Mouse (Mus musculus) MEL (cell line): ENCODE measurements around the gene Slc39a13. TPM values are rescaled to one million over a fixed set of nuclear protein-coding genes. Genes with fewer than 3 reads are reported as not detected.

Experiments used
- DNase-seq: peaks from one replicate; pipeline ENCODE4 v3.0.0; 2011; ENCODE audit warnings: low read depth, low spot score
- H3K27ac ChIP-seq: 2 replicates; pipeline ENCODE4 v1.5.1; 2012; ENCODE audit warnings: low read depth, mild to moderate bottlenecking, control low read depth, low read length, moderate library complexity; ENCODE audit not compliant: control insufficient read depth
- H3K27me3 ChIP-seq, 2 experiments: fragments of 150-350 bp in 1 of 2; sonication (generic) in 1 of 2; 2 replicates each; pipeline ENCODE4 v1.6.1; 2012; ENCODE audit warnings: low read length in 2 of 2, mild to moderate bottlenecking in 2 of 2, improper control_type of control experiment in 1 of 2, moderate library complexity in 1 of 2; ENCODE audit not compliant: insufficient read depth in 2 of 2, control insufficient read depth in 1 of 2
- H3K36me3 ChIP-seq, 2 experiments: 2 replicates each; pipeline ENCODE4 v1.6.1; 2012 to 2014; ENCODE audit warnings: low read length in 2 of 2, improper control_type of control experiment in 1 of 2, inconsistent platforms in 1 of 2, mild to moderate bottlenecking in 1 of 2; ENCODE audit not compliant: insufficient read depth in 2 of 2, control insufficient read depth in 1 of 2
- H3K4me1 ChIP-seq, 2 experiments: fragments of 150-350 bp in 1 of 2; sonication (generic) in 1 of 2; 2 replicates each; pipeline ENCODE4 v1.6.1; 2012; ENCODE audit warnings: low read length in 2 of 2, improper control_type of control experiment in 1 of 2, mild to moderate bottlenecking in 1 of 2; ENCODE audit not compliant: insufficient read depth in 2 of 2, control insufficient read depth in 1 of 2
- H3K4me3 ChIP-seq, 2 experiments: fragments of 150-350 bp in 1 of 2; sonication (generic) in 1 of 2; 2 replicates each; pipeline ENCODE4 v1.5.1; 2012; ENCODE audit warnings: low read depth in 2 of 2, low read length in 2 of 2, mild to moderate bottlenecking in 2 of 2, moderate library complexity in 2 of 2, control low read depth in 1 of 2, improper control_type of control experiment in 1 of 2; ENCODE audit not compliant: control insufficient read depth in 1 of 2, insufficient read depth in 1 of 2
- H3K79me2 ChIP-seq: 2 replicates; pipeline ENCODE4 v1.6.1; 2012; ENCODE audit warnings: mild to moderate bottlenecking, low read length, moderate library complexity; ENCODE audit not compliant: control insufficient read depth, poor library complexity, insufficient read depth
- H3K9ac ChIP-seq: 2 replicates; pipeline ENCODE4 v1.6.1; 2012; ENCODE audit warnings: low read depth, mild to moderate bottlenecking, control low read depth, low read length, moderate library complexity; ENCODE audit not compliant: control insufficient read depth, poor library complexity, severe bottlenecking
- H3K9me3 ChIP-seq: fragments of 150-350 bp; sonication (generic); replicated peaks from 2 replicates; pipeline ENCODE4 v1.6.1; 2012; ENCODE audit warnings: mild to moderate bottlenecking, low read length, improper control_type of control experiment, moderate library complexity; ENCODE audit not compliant: insufficient read depth
- BHLHE40 ChIP-seq: IDR thresholded peaks from 2 replicates; pipeline ENCODE4 v1.6.1; 2012; ENCODE audit warnings: low read depth, mild to moderate bottlenecking, inconsistent platforms, low read length, improper control_type of control experiment, borderline replicate concordance
- E2F4 ChIP-seq: IDR thresholded peaks from 2 replicates; pipeline ENCODE4 v1.6.1; 2011; ENCODE audit warnings: low read depth, low read length, improper control_type of control experiment, borderline replicate concordance
- ELF1 ChIP-seq: IDR thresholded peaks from 2 replicates; pipeline ENCODE4 v1.6.1; 2014; ENCODE audit warnings: low read depth, mild to moderate bottlenecking, inconsistent platforms, low read length, improper control_type of control experiment, moderate library complexity
- GATA1 ChIP-seq: IDR thresholded peaks from 2 replicates; pipeline ENCODE4 v1.6.1; 2011; ENCODE audit warnings: low read depth, low read length, improper control_type of control experiment
- JUND ChIP-seq: IDR thresholded peaks from 2 replicates; pipeline ENCODE4 v1.6.1; 2011; ENCODE audit warnings: low read depth, mild to moderate bottlenecking, improper control_type of control experiment, low read length
- MAX ChIP-seq: IDR thresholded peaks from 2 replicates; pipeline ENCODE4 v1.6.1; 2011; ENCODE audit warnings: low read length, improper control_type of control experiment
- MAZ ChIP-seq: IDR thresholded peaks from 2 replicates; pipeline ENCODE4 v1.6.1; 2012; ENCODE audit warnings: low read depth, mild to moderate bottlenecking, inconsistent platforms, low read length, improper control_type of control experiment
- MYB ChIP-seq: IDR thresholded peaks from 2 replicates; pipeline ENCODE4 v1.6.1; 2011; ENCODE audit warnings: mild to moderate bottlenecking, low read depth, low read length, improper control_type of control experiment
- MYC ChIP-seq: IDR thresholded peaks from 2 replicates; pipeline ENCODE4 v1.6.1; 2011; ENCODE audit warnings: low read depth, mild to moderate bottlenecking, low read length, improper control_type of control experiment, moderate library complexity
- NRF1 ChIP-seq: IDR thresholded peaks from 2 replicates; pipeline ENCODE4 v1.6.1; 2014; ENCODE audit warnings: low read depth, mild to moderate bottlenecking, inconsistent platforms, low read length, improper control_type of control experiment, moderate library complexity; ENCODE audit not compliant: poor library complexity, insufficient read depth, severe bottlenecking
- POLR2AphosphoS2 ChIP-seq: IDR thresholded peaks from 2 replicates; pipeline ENCODE4 v1.6.1; 2011; ENCODE audit warnings: low read length, improper control_type of control experiment
- RCOR1 ChIP-seq: IDR thresholded peaks from 2 replicates; pipeline ENCODE4 v1.6.1; 2012; ENCODE audit warnings: low read depth, mild to moderate bottlenecking, inconsistent platforms, low read length, improper control_type of control experiment
- TBP ChIP-seq: IDR thresholded peaks from 2 replicates; pipeline ENCODE4 v1.8.0; 2011; ENCODE audit warnings: low read depth, low read length, improper control_type of control experiment
- USF1 ChIP-seq: IDR thresholded peaks from 2 replicates; pipeline ENCODE4 v1.6.1; 2014; ENCODE audit warnings: low read depth, mild to moderate bottlenecking, inconsistent platforms, low read length, improper control_type of control experiment, moderate library complexity
- ZKSCAN1 ChIP-seq: IDR thresholded peaks from 2 replicates; pipeline ENCODE4 v1.6.1; 2012; ENCODE audit warnings: low read depth, mild to moderate bottlenecking, inconsistent platforms, low read length, improper control_type of control experiment, moderate library complexity
- ZMIZ1 ChIP-seq: IDR thresholded peaks from 2 replicates; pipeline ENCODE4 v1.6.1; 2012; ENCODE audit warnings: low read depth, mild to moderate bottlenecking, inconsistent platforms, low read length, improper control_type of control experiment, moderate library complexity
- ZNF384 ChIP-seq: IDR thresholded peaks from 2 replicates; pipeline ENCODE4 v1.6.1; 2012; ENCODE audit warnings: low read depth, mild to moderate bottlenecking, inconsistent platforms, low read length, improper control_type of control experiment
- polyA plus RNA-seq, 2 experiments: library from polyadenylated mRNA; stranded (reverse) in 1 of 2; unstranded in 1 of 2; fragments of >175 nt in 1 of 2; fragments of >200 nt in 1 of 2; gene quantifications; 2 replicates each; pipeline versions ENCODE4 v1.2.1 to v1.2.4; 2012; ENCODE audit warnings: low replicate concordance in 2 of 2, low read depth in 1 of 2; ENCODE audit not compliant: insufficient read length in 2 of 2, insufficient read depth in 1 of 2, missing spikeins in 1 of 2
- total RNA-seq: library from RNA; depleted of rRNA; stranded (reverse); fragments of 300-350 nt; gene quantifications from 2 replicates; pipeline ENCODE4 v1.2.3, GENCODE M21; 2012; rRNA removed

Slc39a13 gene
- total and polyA plus RNA-seq, 3 experiments = 9.4 to 19.1 TPM; not detected in 1

- Histone ChIP-seq H3K4me1 (peaks cover under 1 to 2% of the 10 kb centered on the region in 2 experiments; a peak in 1 of 4 replicates), H3K4me3 (no peak overlapping the region), H3K9ac (no peak overlapping the region), H3K9me3 (no peaks in the 10 kb centered on the region), H3K27ac (no peak overlapping the region), H3K27me3 (no peaks in the 10 kb centered on the region), H3K79me2 (no peaks in the 10 kb centered on the region), H3K36me3 (peaks cover 0 to 24% of the 10 kb centered on the region in 2 experiments; a peak in 3 of 4 replicates)
- TF ChIP-seq MYC (no peak), JUND (no peak), ZKSCAN1 (no peak), MAX (no peak), MYB (no peak), ZNF384 (no peak), MAZ (no peak), NRF1 (no peak), E2F4 (no peak), POLR2AphosphoS2 (no peak), RCOR1 (no peak), BHLHE40 (no peak), ZMIZ1 (no peak), GATA1 (no peak), TBP (no peak), ELF1 (no peak), USF1 (no peak)
- DNase-seq = no peak
Measured at GRCm38 (mm10) chr2:91015386-91015785, 54.8 kb downstream of the Slc39a13 start.

GRCm38 (mm10) chr2:91013881-91014280, 56.3 kb downstream of the Slc39a13 start:
- H3K9ac ChIP-seq = no peak overlapping the region
- DNase-seq = no peak

More at GRCm38 (mm10) chr2:91013881-91014280, 56.3 kb downstream of the Slc39a13 start:
- TF ChIP-seq ZMIZ1 = no peak
- Histone ChIP-seq H3K36me3 (peaks cover 0 to 32% of the 10 kb centered on the region in 2 experiments; a peak in 3 of 4 replicates), H3K4me1 (peaks cover 2% of the 10 kb centered on the region in 2 experiments; a peak in 1 of 4 replicates), H3K27ac (no peak overlapping the region), H3K9me3 (no peaks in the 10 kb centered on the region), H3K79me2 (no peaks in the 10 kb centered on the region), H3K4me3 (no peak overlapping the region), H3K27me3 (no peaks in the 10 kb centered on the region)

Other genes with a start within 250 kb of the Slc39a13 start
- 85.7 and 91.5 TPM in 2 replicates for gene Mtch2, start 223.3 kb downstream of the Slc39a13 start, total RNA-seq
- 100 to 1,000 TPM in 1 of 2 experiments, not detected in 1; 167 TPM for gene Mtch2, start 223.3 kb downstream of the Slc39a13 start, polyA plus RNA-seq
- gene C1qtnf4, start 184.6 kb downstream of the Slc39a13 start, total RNA-seq = not detected in 2 replicates
- not detected for gene C1qtnf4, start 184.6 kb downstream of the Slc39a13 start, polyA plus RNA-seq
- 18.0 and 21.9 TPM in 2 replicates for gene Kbtbd4, start 165.7 kb downstream of the Slc39a13 start, total RNA-seq
- gene Kbtbd4, start 165.7 kb downstream of the Slc39a13 start, polyA plus RNA-seq = 10 to 100 TPM in 1 of 2 experiments, not detected in 1; 23.1 TPM
- 134 and 137 TPM in 2 replicates for gene Ndufs3, start 165.6 kb downstream of the Slc39a13 start, total RNA-seq
- gene Ndufs3, start 165.6 kb downstream of the Slc39a13 start, polyA plus RNA-seq = 100 to 1,000 TPM in 1 of 2 experiments, not detected in 1; 193 TPM
- 46.2 and 49.6 TPM in 2 replicates for gene Celf1, start 130.0 kb downstream of the Slc39a13 start, total RNA-seq
- 100 to 1,000 TPM in 1 of 2 experiments, 10 to 100 TPM in 1; 82.3 to 212 TPM for gene Celf1, start 130.0 kb downstream of the Slc39a13 start, polyA plus RNA-seq
- gene Rapsn, start 34.8 kb downstream of the Slc39a13 start, total RNA-seq = not detected in 2 replicates
- under 1 TPM in 1 of 2 experiments, not detected in 1; 0.10 TPM for gene Rapsn, start 34.8 kb downstream of the Slc39a13 start, polyA plus RNA-seq
- gene Psmc3, start 16.4 kb downstream of the Slc39a13 start, total RNA-seq = 259 and 271 TPM in 2 replicates
- 1,000 to 10,000 TPM in 1 of 2 experiments, 100 to 1,000 TPM in 1; 428 to 1,459 TPM for gene Psmc3, start 16.4 kb downstream of the Slc39a13 start, polyA plus RNA-seq
- gene Spi1, start 12.0 kb upstream of the Slc39a13 start, total RNA-seq = 108 and 129 TPM in 2 replicates
- gene Spi1, start 12.0 kb upstream of the Slc39a13 start, polyA plus RNA-seq = 100 to 1,000 TPM in 1 of 2 experiments, 10 to 100 TPM in 1; 95.9 to 142 TPM
- 0.19 and 0.29 TPM in 2 replicates for gene Mybpc3, start 47.7 kb upstream of the Slc39a13 start, total RNA-seq
- under 1 TPM in 1 of 2 experiments, not detected in 1; 0.50 TPM for gene Mybpc3, start 47.7 kb upstream of the Slc39a13 start, polyA plus RNA-seq
- gene Madd, start 113.4 kb upstream of the Slc39a13 start, total RNA-seq = 15.7 and 17.5 TPM in 2 replicates
- 10 to 100 TPM in 1 of 2 experiments, not detected in 1; 27.4 TPM for gene Madd, start 113.4 kb upstream of the Slc39a13 start, polyA plus RNA-seq
- 3.5 and 4.7 TPM in 2 replicates for gene Nr1h3, start 132.4 kb upstream of the Slc39a13 start, total RNA-seq
- gene Nr1h3, start 132.4 kb upstream of the Slc39a13 start, polyA plus RNA-seq = 1 to 10 TPM in 1 of 2 experiments, not detected in 1; 6.9 TPM
- 5.4 and 7.3 TPM in 2 replicates for gene Acp2, start 132.5 kb upstream of the Slc39a13 start, total RNA-seq
- 10 to 100 TPM in 1 of 2 experiments, not detected in 1; 11.3 TPM for gene Acp2, start 132.5 kb upstream of the Slc39a13 start, polyA plus RNA-seq
- 7.0 and 8.4 TPM in 2 replicates for gene Ddb2, start 166.6 kb upstream of the Slc39a13 start, total RNA-seq
- 10 to 100 TPM in 1 of 2 experiments, not detected in 1; 12.6 TPM for gene Ddb2, start 166.6 kb upstream of the Slc39a13 start, polyA plus RNA-seq
- gene Pacsin3, start 185.5 kb upstream of the Slc39a13 start, total RNA-seq = 3.4 and 4.1 TPM in 2 replicates
- 1 to 10 TPM in 1 of 2 experiments, not detected in 1; 6.7 TPM for gene Pacsin3, start 185.5 kb upstream of the Slc39a13 start, polyA plus RNA-seq
- 68.4 and 80.2 TPM in 2 replicates for gene Arfgap2, start 194.6 kb upstream of the Slc39a13 start, total RNA-seq
- 10 to 100 TPM in 1 of 2 experiments, not detected in 1; 73.1 TPM for gene Arfgap2, start 194.6 kb upstream of the Slc39a13 start, polyA plus RNA-seq